In the genomic region with DNA sequence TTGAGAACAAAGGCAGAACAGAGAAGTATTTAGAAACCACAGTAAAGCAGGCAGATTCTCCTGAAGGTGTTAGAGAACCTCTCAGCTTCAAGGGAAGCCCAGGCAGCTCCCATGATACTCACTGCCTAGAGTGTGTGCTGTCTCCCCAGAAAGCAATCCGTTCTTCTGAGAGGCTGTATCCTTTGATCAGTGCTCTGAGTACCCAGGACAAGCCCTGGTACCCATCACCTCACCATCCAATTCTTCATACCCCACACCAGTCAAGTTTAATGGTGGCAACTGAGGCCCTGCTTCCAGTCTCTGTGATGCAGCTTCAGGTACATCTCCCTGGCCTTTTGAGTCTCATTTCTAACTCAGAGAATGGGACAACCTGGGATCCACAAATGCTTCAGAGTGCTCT, we compare ENCODE assay signal across 19 mouse cellular contexts.
DNase-seq lines count a peak whose midpoint lies in the region; ATAC-seq and TF ChIP-seq lines count a peak whose summit lies in the region.
"Had no signal": no experiment of that assay in that cellular context is flagged by ENCODE, and none has a peak within 500 bp of the region (broad histone marks: within the 10 kb centered on the region; RNA-seq: fewer than 3 reads in every experiment).

No protein-coding gene starts in this region.

- peak overlapping the region; percentile 65; the same call in 1 of the 2 replicates for H3K27ac ChIP-seq in forebrain, embryonic 15.5 days (replicated peaks)
- no peak overlapping the region for H3K27ac ChIP-seq in forebrain, embryonic 14.5 days (ENCODE audit: low read depth, low read length)
- H3K27ac ChIP-seq in hindbrain, embryonic 15.5 days (replicated peaks) = 0 out of 2 replicates have a peak overlapping the region, but pooled peaks have one; percentile 54
- H3K27ac ChIP-seq in hindbrain, embryonic 13.5 days = no peak overlapping the region
- H3K27ac ChIP-seq in midbrain, embryonic 12.5 days (replicated peaks) = peak overlapping the region; percentile 30; the same call in 1 of the 2 replicates
- no peak overlapping the region for H3K27ac ChIP-seq in midbrain, postnatal 0 days (ENCODE audit: low read depth, low read length)
- H3K27ac ChIP-seq: embryonic facial prominence, embryonic 13.5 days; heart, adult 2 months had no signal

- no peak overlapping the region for H3K4me2 ChIP-seq in forebrain, embryonic 15.5 days (replicated peaks)
- H3K4me2 ChIP-seq in forebrain, embryonic 14.5 days (ENCODE audit: low read length) = no peak overlapping the region
- no peak overlapping the region for H3K4me2 ChIP-seq in hindbrain, embryonic 15.5 days
- no peak overlapping the region for H3K4me2 ChIP-seq in hindbrain, embryonic 13.5 days
- no peak overlapping the region for H3K4me2 ChIP-seq in midbrain, embryonic 12.5 days (replicated peaks)
- H3K4me2 ChIP-seq in midbrain, postnatal 0 days (ENCODE audit: low read depth, low read length, poor library complexity, severe bottlenecking) = no peak overlapping the region
- H3K4me2 ChIP-seq: embryonic facial prominence, embryonic 13.5 days; heart, embryonic 11.5 days; hindbrain, embryonic 14.5 days had no signal

- no peaks in the 10 kb centered on the region for H3K9me3 ChIP-seq in forebrain, embryonic 15.5 days
- no peaks in the 10 kb centered on the region for H3K9me3 ChIP-seq in forebrain, embryonic 14.5 days (replicated peaks; ENCODE audit: control insufficient read depth, low read length)
- H3K9me3 ChIP-seq in hindbrain, embryonic 15.5 days = no peaks in the 10 kb centered on the region
- H3K9me3 ChIP-seq in hindbrain, embryonic 13.5 days = no peaks in the 10 kb centered on the region
- H3K9me3 ChIP-seq in midbrain, embryonic 12.5 days = no peaks in the 10 kb centered on the region
- H3K9me3 ChIP-seq in midbrain, postnatal 0 days (ENCODE audit: low read length) = no peaks in the 10 kb centered on the region
- H3K9me3 ChIP-seq: embryonic facial prominence, embryonic 13.5 days had no signal

- whole genome bisulfite sequencing in forebrain, embryonic 15.5 days = 78% methylated on average over 1 of the region's 1 CpGs
- WGBS in forebrain, embryonic 14.5 days = 55% methylated on average over 1 of the region's 1 CpGs
- WGBS in hindbrain, embryonic 15.5 days = 53% methylated on average over 1 of the region's 1 CpGs
- WGBS in hindbrain, embryonic 13.5 days = 81% methylated on average over 1 of the region's 1 CpGs
- 73% methylated on average over 1 of the region's 1 CpGs for WGBS in midbrain, embryonic 12.5 days
- WGBS in midbrain, postnatal 0 days = 48% methylated on average over 1 of the region's 1 CpGs

- peaks cover 29% of the 10 kb centered on the region for H3K4me1 ChIP-seq in forebrain, embryonic 15.5 days
- H3K4me1 ChIP-seq in forebrain, embryonic 14.5 days (ENCODE audit: control insufficient read depth, insufficient read depth, low read length) = peaks cover 27% of the 10 kb centered on the region
- H3K4me1 ChIP-seq in hindbrain, embryonic 15.5 days (replicated peaks) = peaks cover 27% of the 10 kb centered on the region
- H3K4me1 ChIP-seq in hindbrain, embryonic 13.5 days (replicated peaks) = peaks cover 24% of the 10 kb centered on the region
- peaks cover 34% of the 10 kb centered on the region for H3K4me1 ChIP-seq in midbrain, embryonic 12.5 days
- peaks cover 8% of the 10 kb centered on the region for H3K4me1 ChIP-seq in midbrain, postnatal 0 days (ENCODE audit: insufficient read depth, low read length)

- no peak overlapping the region for H3K4me3 ChIP-seq in forebrain, embryonic 15.5 days
- no peak overlapping the region for H3K4me3 ChIP-seq in forebrain, embryonic 14.5 days (ENCODE audit: low read depth, low read length)
- H3K4me3 ChIP-seq in hindbrain, embryonic 15.5 days = no peak overlapping the region
- no peak overlapping the region for H3K4me3 ChIP-seq in hindbrain, embryonic 13.5 days
- H3K4me3 ChIP-seq in midbrain, embryonic 12.5 days = no peak overlapping the region
- H3K4me3 ChIP-seq in midbrain, postnatal 0 days (ENCODE audit: low read depth, low read length) = no peak overlapping the region
- H3K4me3 ChIP-seq: embryonic facial prominence, embryonic 13.5 days; heart, adult 2 months had no signal

- H3K9ac ChIP-seq in forebrain, embryonic 15.5 days (replicated peaks) = no peak overlapping the region
- H3K9ac ChIP-seq in forebrain, embryonic 14.5 days (ENCODE audit: low read length) = no peak overlapping the region
- H3K9ac ChIP-seq in hindbrain, embryonic 15.5 days = no peak overlapping the region
- H3K9ac ChIP-seq in hindbrain, embryonic 13.5 days = no peak overlapping the region
- no peak overlapping the region for H3K9ac ChIP-seq in midbrain, embryonic 12.5 days (replicated peaks)
- H3K9ac ChIP-seq in midbrain, postnatal 0 days (replicated peaks; ENCODE audit: low read length, poor library complexity, severe bottlenecking) = no peak overlapping the region
- H3K9ac ChIP-seq: embryonic facial prominence, embryonic 13.5 days; hindbrain, embryonic 14.5 days had no signal

- DNase-seq in forebrain, embryonic 14.5 days (ENCODE audit: low spot score) = no peak
- no peak for DNase-seq in midbrain, postnatal 0 days (ENCODE audit: low spot score)
- no peak for DNase-seq in lung, postnatal 4 days
- DNase-seq: adrenal gland, postnatal 14 days; cerebellum, adult 11-12 months; cerebellum, adult 9-10 months; cerebellum, postnatal 36 days; gastrocnemius, postnatal 10 days; heart, adult 2 months; kidney, adult 11 months had no signal

- TF ChIP-seq CTCF in midbrain, postnatal 0 days (IDR thresholded peaks at IDR 0.05) = no peak

- ATAC-seq in forebrain, embryonic 15.5 days (replicated peaks) = no peak
- no peak for ATAC-seq in forebrain, embryonic 14.5 days
- ATAC-seq in hindbrain, embryonic 15.5 days (ENCODE audit: low FRiP score, low read depth) = no peak
- ATAC-seq in hindbrain, embryonic 13.5 days (ENCODE audit: low FRiP score) = no peak
- no peak for ATAC-seq in midbrain, embryonic 12.5 days (ENCODE audit: low FRiP score, low read depth)
- ATAC-seq in midbrain, postnatal 0 days (ENCODE audit: low FRiP score) = no peak
- ATAC-seq: Patski had no signal

- no peaks in the 10 kb centered on the region for H3K27me3 ChIP-seq in forebrain, embryonic 15.5 days
- no peaks in the 10 kb centered on the region for H3K27me3 ChIP-seq in forebrain, embryonic 14.5 days (replicated peaks; ENCODE audit: control insufficient read depth, insufficient read depth, low read length)
- no peaks in the 10 kb centered on the region for H3K27me3 ChIP-seq in hindbrain, embryonic 15.5 days
- H3K27me3 ChIP-seq in hindbrain, embryonic 13.5 days = no peaks in the 10 kb centered on the region
- H3K27me3 ChIP-seq in midbrain, embryonic 12.5 days = no peaks in the 10 kb centered on the region
- no peaks in the 10 kb centered on the region for H3K27me3 ChIP-seq in midbrain, postnatal 0 days (ENCODE audit: insufficient read depth, low read length)
- H3K27me3 ChIP-seq: CH12.LX; embryonic facial prominence, embryonic 13.5 days; Patski had no signal

- no peaks in the 10 kb centered on the region for H3K36me3 ChIP-seq in forebrain, embryonic 15.5 days
- no peaks in the 10 kb centered on the region for H3K36me3 ChIP-seq in forebrain, embryonic 14.5 days (ENCODE audit: control insufficient read depth, insufficient read depth, low read length)
- no peaks in the 10 kb centered on the region for H3K36me3 ChIP-seq in hindbrain, embryonic 15.5 days
- H3K36me3 ChIP-seq in hindbrain, embryonic 13.5 days = no peaks in the 10 kb centered on the region
- H3K36me3 ChIP-seq in midbrain, embryonic 12.5 days = no peaks in the 10 kb centered on the region
- H3K36me3 ChIP-seq in midbrain, postnatal 0 days (ENCODE audit: insufficient read depth, low read length) = no peaks in the 10 kb centered on the region
- H3K36me3 ChIP-seq: embryonic facial prominence, embryonic 13.5 days had no signal

Comparison
In these comparisons a context has a peak if more than half of its experiments do, and no peak if none do; other contexts are left out.
1. H3K27ac ChIP-seq: peak in forebrain, embryonic 15.5 days (single experiment), hindbrain, embryonic 15.5 days (single experiment) and midbrain, embryonic 12.5 days (single experiment); none in forebrain, embryonic 14.5 days (single experiment), hindbrain, embryonic 13.5 days (single experiment) and midbrain, postnatal 0 days (single experiment).